Mouse (Mus musculus) MEL (cell line): ENCODE measurements around the gene Slc15a1. TPM values are rescaled to one million over a fixed set of nuclear protein-coding genes. Genes with fewer than 3 reads are reported as not detected.

Experiments used
- polyA plus RNA-seq, 2 experiments: library from polyadenylated mRNA; stranded (reverse) in 1 of 2; unstranded in 1 of 2; fragments of >175 nt in 1 of 2; fragments of >200 nt in 1 of 2; gene quantifications; 2 replicates each; pipeline versions ENCODE4 v1.2.1 to v1.2.4; 2012; ENCODE audit warnings: low replicate concordance in 2 of 2, low read depth in 1 of 2; ENCODE audit not compliant: insufficient read length in 2 of 2, insufficient read depth in 1 of 2, missing spikeins in 1 of 2
- total RNA-seq: library from RNA; depleted of rRNA; stranded (reverse); fragments of 300-350 nt; gene quantifications from 2 replicates; pipeline ENCODE4 v1.2.3, GENCODE M21; 2012; rRNA removed

The Slc15a1 gene
- total and polyA plus RNA-seq, 3 experiments, result not detected

Other genes with a start within 250 kb of the Slc15a1 start
- gene Stk24, start 125.2 kb downstream of the Slc15a1 start, total RNA-seq, result 60.5 and 62.5 TPM in 2 replicates
- 10 to 100 TPM in 1 of 2 experiments, not detected in 1; 79.3 TPM for gene Stk24, start 125.2 kb downstream of the Slc15a1 start, polyA plus RNA-seq